Mouse (Mus musculus): ENCODE measurements around the gene Gm2000.
"Not testable (repeated sequence)": the region's sequence is repeated elsewhere in the genome, so short reads cannot be mapped to it uniquely, and the experiment has no call there.

DNA sequence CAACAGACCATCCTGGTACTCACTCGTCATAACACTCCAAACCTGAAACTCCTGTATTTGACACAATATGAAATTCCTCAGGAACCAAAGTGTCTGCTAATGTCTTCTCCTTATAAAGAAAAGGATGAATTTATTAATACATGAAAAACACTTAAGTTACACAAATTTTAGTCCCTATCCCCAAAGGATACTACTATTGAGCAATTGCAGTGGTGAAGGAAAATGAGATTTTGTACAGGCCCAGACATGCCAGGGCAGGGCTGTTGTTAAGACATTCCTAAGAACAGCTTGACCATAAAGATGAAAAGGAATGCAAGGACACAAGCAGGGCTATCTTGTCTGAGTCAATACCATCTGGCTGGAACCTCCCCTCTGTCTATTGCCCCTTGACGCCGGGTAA lies 34.3 kb downstream of the Gm2000 start:
- TF ChIP-seq CTCF (IDR thresholded peaks at IDR 0.05; ENCODE audit: low read depth, low read length); GATA1 (IDR thresholded peaks at IDR 0.05; ENCODE audit: borderline replicate concordance, low read length): not testable (repeated sequence)

Data from G1E (cell line).